Mouse (Mus musculus) macrophage (primary cell): ENCODE results near the gene Cacng7. TPM values are rescaled to one million over a fixed set of nuclear protein-coding genes. Genes with fewer than 3 reads are reported as not detected.
"Not testable (repeated sequence)": the region's sequence is repeated elsewhere in the genome, so short reads cannot be mapped to it uniquely, and the experiment has no call there.

ENCODE experiments used
- H3K27ac ChIP-seq: fragments of 350-480 bp; formaldehyde crosslinking; 2 replicates; pipeline ENCODE4 v1.9.0; 2021
- H3K36me3 ChIP-seq: fragments of 350-480 bp; formaldehyde crosslinking; 2 replicates; pipeline ENCODE4 v1.9.0; 2021; ENCODE audit errors: inconsistent target
- H3K4me3 ChIP-seq: fragments of 350-480 bp; formaldehyde crosslinking; 2 replicates; pipeline ENCODE4 v1.9.0; 2021; ENCODE audit errors: inconsistent target
- H3K79me2 ChIP-seq: fragments of 350-480 bp; formaldehyde crosslinking; 2 replicates; pipeline ENCODE4 v1.9.0; 2021; ENCODE audit errors: inconsistent target
- WGBS: methylation state at CpG from one replicate; pipeline ENCODE4 v1.1.7; 2026; ENCODE audit warnings: inconsistent platforms; ENCODE audit not compliant: missing documents; 5-methylcytosine and 5-hydroxymethylcytosine counted together
- polyA plus RNA-seq: library from polyadenylated mRNA; stranded (reverse); fragments of 250-400 nt; gene quantifications from 3 replicates; pipeline ENCODE4 v1.2.4, GENCODE M21; 2018; ENCODE audit warnings: inconsistent platforms

Cacng7 gene
- polyA plus RNA-seq, 1 experiment from 2014 or later: not detected

- 37% methylated on average over 4 of the region's 4 CpGs for WGBS
- no peak overlapping the region for H3K4me3 ChIP-seq
- no peak overlapping the region for H3K27ac ChIP-seq
- H3K36me3 ChIP-seq: no peaks in the 10 kb centered on the region
- H3K79me2 ChIP-seq: no peaks in the 10 kb centered on the region
Observed at GRCm38 (mm10) chr7:3376831-3377230, 44.1 kb downstream of the Cacng7 start.

- Histone ChIP-seq H3K36me3 (no peaks in the 10 kb centered on the region), H3K4me3 (no peak overlapping the region), H3K27ac (no peak overlapping the region), H3K79me2 (no peaks in the 10 kb centered on the region)
- WGBS: 87% methylated on average over 9 of the region's 9 CpGs
Observed at GRCm38 (mm10) chr7:3382123-3382522, 49.4 kb downstream of the Cacng7 start.

DNA sequence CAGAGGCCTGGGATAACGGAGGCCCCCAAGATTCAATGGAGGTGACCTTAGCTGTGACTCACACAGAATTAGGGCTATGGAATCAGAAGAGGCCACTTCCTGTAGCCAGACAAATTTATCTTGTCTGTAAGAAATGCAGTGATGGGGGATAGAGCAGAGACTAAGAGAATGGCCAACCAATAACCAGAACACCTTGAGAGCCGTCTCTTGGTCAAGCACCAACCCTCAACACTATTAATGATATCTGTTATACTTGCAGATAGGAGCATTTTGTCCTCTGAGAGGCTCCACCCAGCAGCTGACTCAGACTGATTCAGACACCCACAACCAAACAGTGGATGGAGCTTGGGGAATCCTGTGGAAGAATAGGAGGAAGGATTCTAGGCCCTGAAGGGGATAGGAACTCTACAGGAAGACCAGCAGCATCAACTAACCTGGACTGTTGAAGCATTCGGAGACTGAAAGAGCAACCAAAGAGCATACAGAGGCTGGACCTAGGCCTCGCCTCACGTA lies 52.1 kb downstream of the Cacng7 start:
- 93% methylated on average over 4 of the region's 5 CpGs for WGBS
- Histone ChIP-seq H3K36me3 (no peaks in the 10 kb centered on the region), H3K79me2 (no peaks in the 10 kb centered on the region), H3K27ac (no peak overlapping the region), H3K4me3 (no peak overlapping the region)

- Histone ChIP-seq H3K4me3 (no peak overlapping the region), H3K36me3 (no peaks in the 10 kb centered on the region), H3K79me2 (no peaks in the 10 kb centered on the region), H3K27ac (no peak overlapping the region)
- 92% methylated on average over 6 of the region's 6 CpGs for WGBS
Observed at GRCm38 (mm10) chr7:3386036-3386730, 53.4 kb downstream of the Cacng7 start.

- H3K36me3 ChIP-seq: no peaks in the 10 kb centered on the region
- H3K79me2 ChIP-seq: no peaks in the 10 kb centered on the region
- no peak overlapping the region for H3K27ac ChIP-seq
- 89% methylated on average over 10 of the region's 18 CpGs for WGBS
- no peak overlapping the region for H3K4me3 ChIP-seq
Observed at GRCm38 (mm10) chr7:3387761-3388160, 55.0 kb downstream of the Cacng7 start.

- WGBS: 29% methylated on average over 6 of the region's 6 CpGs
Observed at GRCm38 (mm10) chr7:3388885-3389284, 56.1 kb downstream of the Cacng7 start.

DNA sequence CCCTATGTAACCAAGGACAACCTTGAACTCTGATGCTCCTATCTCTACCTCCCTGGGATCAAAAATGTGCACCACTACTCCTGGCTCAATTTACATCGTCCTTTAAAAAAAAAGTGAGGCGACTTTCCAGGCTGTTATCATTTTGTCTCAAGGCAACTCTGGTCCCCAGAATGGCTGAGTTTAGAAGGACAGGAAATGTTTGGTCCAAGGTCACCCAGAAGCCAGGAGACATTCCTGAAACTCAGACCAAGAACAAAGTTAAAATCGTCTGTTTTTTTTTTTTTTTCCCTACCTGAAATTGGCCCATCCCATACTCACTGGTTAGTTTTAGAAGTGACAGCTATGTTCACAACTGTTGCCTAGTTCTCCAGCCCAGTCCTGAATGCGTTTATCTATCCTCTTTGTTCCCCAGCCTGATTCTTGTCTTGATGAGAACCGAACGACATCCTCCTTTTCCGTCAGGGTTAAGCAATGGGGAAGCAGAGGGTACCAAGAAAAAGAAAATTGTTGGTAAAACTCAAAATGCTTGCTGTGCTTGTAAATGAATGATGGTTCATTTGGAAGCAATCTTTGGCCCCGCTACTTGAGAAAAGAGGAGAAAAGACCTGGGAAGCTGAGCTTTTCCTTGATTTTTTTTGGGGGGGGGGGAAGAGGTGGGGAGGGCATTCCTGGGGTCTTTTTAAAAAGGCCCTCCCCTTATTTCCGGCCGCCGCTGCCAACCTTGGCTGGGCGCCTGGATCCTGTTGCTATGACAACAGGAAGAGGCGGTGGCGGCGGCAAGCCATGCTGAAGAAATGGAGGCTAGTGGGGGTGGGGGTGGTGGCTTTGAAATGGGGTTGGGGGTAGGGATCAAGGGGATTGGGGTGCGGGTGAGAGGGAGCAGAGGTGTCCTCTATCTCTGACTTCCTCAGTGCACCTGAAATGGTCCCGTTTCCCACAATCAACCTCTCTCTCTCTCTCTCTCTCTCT lies 57.0 kb downstream of the Cacng7 start:
- H3K4me3 ChIP-seq: no peak overlapping the region
- no peaks in the 10 kb centered on the region for H3K36me3 ChIP-seq
- 3% methylated on average over 14 of the region's 17 CpGs for WGBS
- H3K27ac ChIP-seq: no peak overlapping the region
- no peaks in the 10 kb centered on the region for H3K79me2 ChIP-seq

More at GRCm38 (mm10) chr7:3388885-3389284, 56.1 kb downstream of the Cacng7 start:
- H3K4me3 ChIP-seq: no peak overlapping the region
- H3K79me2 ChIP-seq: no peaks in the 10 kb centered on the region
- H3K36me3 ChIP-seq: no peaks in the 10 kb centered on the region
- no peak overlapping the region for H3K27ac ChIP-seq

DNA sequence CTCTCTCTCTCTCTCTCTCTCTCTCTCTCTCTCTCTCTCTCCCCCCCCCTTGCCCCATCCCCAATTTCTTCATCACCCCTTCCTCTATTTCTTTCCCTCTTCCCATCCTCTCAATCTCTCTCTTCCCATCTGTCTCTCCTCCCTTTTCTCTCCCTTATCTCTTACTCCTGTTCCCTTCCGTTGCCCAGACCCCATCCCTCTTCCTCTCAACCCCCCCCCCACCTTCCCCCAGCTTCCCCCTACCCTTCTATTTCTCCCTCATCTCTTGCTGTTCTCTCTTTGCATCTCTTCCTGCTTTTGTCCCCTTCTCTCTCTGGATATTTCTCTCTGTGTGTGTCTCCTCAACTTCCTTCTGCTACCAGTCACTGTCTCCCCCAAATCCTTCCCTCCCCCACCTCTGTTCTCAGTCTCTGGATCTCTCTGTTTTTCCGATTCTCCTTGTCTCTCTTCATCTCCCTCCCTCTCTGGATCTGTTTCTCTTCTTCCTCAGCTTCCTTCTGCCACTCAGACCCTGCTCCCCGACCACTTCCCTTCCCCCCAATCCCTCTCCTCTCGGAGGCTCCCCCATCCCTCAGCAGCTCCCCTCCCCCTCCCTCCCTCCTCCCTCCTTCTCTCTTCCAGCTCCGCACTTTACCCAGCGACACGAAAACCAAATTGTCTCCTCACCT lies 57.8 kb downstream of the Cacng7 start, which contains the start of gene Cacng8:
Cacng8 (plus strand) TSS at position 271 of the 668 bp plus-strand sequence.
- no peaks in the 10 kb centered on the region for H3K79me2 ChIP-seq
- no peaks in the 10 kb centered on the region for H3K36me3 ChIP-seq
- no peak within 1 kb of the TSS for H3K4me3 ChIP-seq
- WGBS: 0% methylated on average over 4 of the region's 7 CpGs
- no peak within 1 kb of the TSS for H3K27ac ChIP-seq

DNA sequence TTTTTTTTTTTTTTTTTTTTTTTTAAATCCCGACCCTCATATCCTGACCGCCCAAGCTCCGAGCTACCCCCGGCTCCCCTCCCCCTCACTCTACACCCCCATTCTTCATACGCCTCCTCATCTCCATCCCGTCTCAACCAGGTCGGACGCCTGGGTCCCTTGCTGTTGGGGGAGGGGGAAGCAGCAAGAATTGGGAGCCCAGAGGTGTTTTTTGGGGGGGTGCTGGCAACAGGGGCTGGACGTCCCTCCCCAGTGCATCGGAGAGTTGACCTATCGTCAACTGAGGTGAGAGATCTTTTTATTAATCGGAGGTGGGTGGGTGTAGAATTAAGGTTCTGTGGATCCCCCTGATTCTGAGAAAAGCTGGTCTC lies 58.3 kb downstream of the Cacng7 start:
- Histone ChIP-seq H3K27ac (no peak overlapping the region), H3K79me2 (no peaks in the 10 kb centered on the region), H3K4me3 (no peak overlapping the region), H3K36me3 (no peaks in the 10 kb centered on the region)
- 21% methylated on average over 10 of the region's 12 CpGs for WGBS

GRCm38 (mm10) chr7:3391809-3392208 lies 59.1 kb downstream of the Cacng7 start:
- H3K4me3 ChIP-seq: no peak overlapping the region
- no peaks in the 10 kb centered on the region for H3K36me3 ChIP-seq
- H3K27ac ChIP-seq: no peak overlapping the region
- no peaks in the 10 kb centered on the region for H3K79me2 ChIP-seq
- 82% methylated on average over 4 of the region's 4 CpGs for WGBS

- H3K79me2 ChIP-seq: no peaks in the 10 kb centered on the region
- WGBS: 92% methylated on average over 10 of the region's 10 CpGs
- no peaks in the 10 kb centered on the region for H3K36me3 ChIP-seq
- H3K4me3 ChIP-seq: no peak overlapping the region
- H3K27ac ChIP-seq: no peak overlapping the region
Observed at GRCm38 (mm10) chr7:3397355-3397754, 64.6 kb downstream of the Cacng7 start.

- H3K4me3 ChIP-seq: no peak overlapping the region
- H3K79me2 ChIP-seq: no peaks in the 10 kb centered on the region
- 72% methylated on average over 7 of the region's 7 CpGs for WGBS
- H3K27ac ChIP-seq: no peak overlapping the region
- no peaks in the 10 kb centered on the region for H3K36me3 ChIP-seq
Observed at GRCm38 (mm10) chr7:3397797-3398196, 65.0 kb downstream of the Cacng7 start.

GRCm38 (mm10) chr7:3398363-3398762 lies 65.6 kb downstream of the Cacng7 start:
- whole genome bisulfite sequencing: 94% methylated on average over 7 of the region's 8 CpGs
- not testable (repeated sequence) for H3K79me2 ChIP-seq, H3K36me3 ChIP-seq, H3K4me3 ChIP-seq, H3K27ac ChIP-seq

DNA sequence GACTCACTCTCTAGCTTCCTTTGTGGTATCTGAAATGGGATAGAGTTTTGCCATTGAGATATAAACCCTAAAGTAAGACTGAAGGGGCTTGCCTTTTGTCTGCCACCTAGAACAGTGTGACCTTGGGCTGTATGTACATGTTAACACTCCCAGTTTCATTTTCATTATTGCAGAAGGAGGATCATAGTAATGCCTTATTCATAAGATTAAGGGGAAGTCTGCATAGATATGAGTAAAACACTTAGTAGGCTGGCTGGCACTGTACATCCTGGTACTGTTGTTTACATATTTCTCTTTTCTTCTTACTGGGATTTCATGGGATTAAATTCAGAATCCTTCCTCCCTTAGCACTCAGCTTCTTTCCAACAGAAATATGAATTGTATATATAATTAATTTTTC lies 67.2 kb downstream of the Cacng7 start:
- Histone ChIP-seq H3K27ac (no peak overlapping the region), H3K36me3 (no peaks in the 10 kb centered on the region), H3K79me2 (no peaks in the 10 kb centered on the region), H3K4me3 (no peak overlapping the region)
